Mouse (Mus musculus): Measurements from ENCODE around the gene Hist1h2bf. TPM values are rescaled to one million over a fixed set of nuclear protein-coding genes. Genes with fewer than 3 reads are reported as not detected.
"Not testable (repeated sequence)": the region's sequence is repeated elsewhere in the genome, so short reads cannot be mapped to it uniquely, and the experiment has no call there.

Hist1h2bf gene
- polyA plus RNA-seq, 1 experiment from 2014 or later, result 2.0 TPM

DNA sequence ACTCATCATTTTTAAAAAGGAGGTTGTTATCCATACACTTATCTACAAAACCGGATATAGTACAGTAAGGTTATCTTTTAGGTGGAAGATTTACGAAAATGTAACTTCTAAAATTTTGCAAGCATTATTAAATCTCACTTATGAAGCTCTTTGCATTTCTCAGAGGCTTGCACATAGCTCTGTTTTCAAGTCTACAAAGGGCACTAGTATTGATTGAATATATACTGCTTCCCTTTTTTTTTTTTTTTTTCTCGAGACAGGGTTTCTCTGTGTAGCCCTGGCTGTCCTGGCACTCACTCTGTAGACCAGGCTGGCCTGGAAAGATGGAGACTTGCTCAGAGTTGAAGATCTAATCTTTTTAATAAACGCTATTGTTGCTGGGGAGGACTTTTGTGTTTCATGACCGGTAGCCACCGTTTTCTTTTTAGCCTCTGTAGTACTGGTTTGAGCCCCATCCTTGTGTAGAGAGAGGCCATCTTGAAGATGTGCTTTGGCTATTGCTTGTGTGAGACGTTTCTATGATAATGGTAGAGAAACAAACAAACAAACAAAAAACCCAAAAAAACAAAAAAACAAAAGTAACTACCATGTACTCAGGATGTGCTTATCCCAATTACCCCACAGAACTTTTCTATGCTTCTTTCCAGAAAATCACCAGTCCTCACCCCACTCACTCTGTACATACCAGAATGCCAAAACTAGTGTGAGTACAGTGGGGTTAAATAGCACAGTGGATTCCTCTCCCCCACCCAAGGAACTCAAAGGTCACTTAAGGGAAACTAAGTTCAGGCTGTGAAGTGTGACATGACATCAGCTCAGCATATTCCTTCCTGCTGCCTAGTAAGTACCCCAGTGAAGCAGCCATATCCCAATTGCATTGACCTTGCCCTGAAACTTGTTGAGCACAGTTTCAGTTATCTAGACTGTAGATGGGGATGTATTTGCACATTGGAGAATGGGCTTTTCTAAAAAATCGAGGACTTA is 21.8 kb downstream of the Hist1h2bf start:
- H3K4me3 ChIP-seq, result peak overlapping the region; percentile 55; the same call in 1 of the 2 replicates
- no peak for ATAC-seq (ENCODE audit: insufficient number of reproducible peaks, low FRiP score)
- H3K4me2 ChIP-seq, result peak overlapping the region; percentile 77
- H3K36me3 ChIP-seq, result no peaks in the 10 kb centered on the region
- H3K9ac ChIP-seq, result peak overlapping the region; percentile 75; the same call in 1 of the 2 replicates
- WGBS, result 56% methylated on average over 8 of the region's 8 CpGs
- peaks cover 9% of the 10 kb centered on the region for H3K4me1 ChIP-seq (replicated peaks)
- H3K27me3 ChIP-seq (replicated peaks), result no peaks in the 10 kb centered on the region
- no peaks in the 10 kb centered on the region for H3K9me3 ChIP-seq (replicated peaks)
- peak overlapping the region; percentile 87 for H3K27ac ChIP-seq (ENCODE audit: poor library complexity, severe bottlenecking)

DNA sequence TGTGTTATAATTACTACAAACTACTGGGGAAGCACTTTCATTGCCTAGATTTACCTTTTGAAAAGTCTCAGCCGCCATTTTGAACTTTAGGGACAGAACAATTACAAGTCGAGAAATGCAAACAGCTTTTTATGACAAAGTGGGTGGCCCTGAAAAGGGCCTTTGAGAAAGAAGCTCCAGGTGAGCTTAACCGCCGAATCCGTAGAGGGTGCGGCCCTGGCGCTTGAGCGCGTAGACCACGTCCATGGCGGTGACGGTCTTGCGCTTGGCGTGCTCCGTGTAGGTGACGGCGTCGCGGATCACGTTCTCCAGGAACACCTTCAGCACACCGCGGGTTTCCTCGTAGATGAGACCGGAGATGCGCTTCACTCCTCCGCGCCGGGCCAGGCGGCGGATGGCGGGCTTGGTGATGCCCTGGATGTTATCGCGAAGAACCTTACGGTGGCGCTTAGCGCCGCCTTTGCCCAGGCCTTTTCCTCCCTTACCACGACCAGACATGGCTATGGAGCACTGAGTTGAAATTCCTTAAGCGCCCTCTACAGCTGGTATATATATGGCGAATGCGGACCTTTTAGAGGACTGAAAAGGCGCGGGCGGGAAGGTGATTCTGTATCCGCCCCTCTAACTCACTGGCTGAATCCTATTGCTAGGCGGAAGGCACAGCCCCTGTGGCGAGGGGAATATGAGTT is 22.7 kb downstream of the Hist1h2bf start, which contains the start of gene Hist1h4f:
Gene Hist1h4f (minus strand): TSS at position 503 of the 689 bp plus-strand sequence.
- H3K27me3 ChIP-seq (replicated peaks); H3K36me3 ChIP-seq; H3K9me3 ChIP-seq (replicated peaks); H3K4me1 ChIP-seq (replicated peaks): not testable (repeated sequence)
- WGBS, result under 1% methylated on average over 47 of the region's 47 CpGs
- Histone ChIP-seq H3K27ac (ENCODE audit: poor library complexity, severe bottlenecking) (peak within 1 kb of the TSS; percentile 87), H3K9ac (peak within 1 kb of the TSS; percentile 75), H3K4me2 (peak within 1 kb of the TSS; percentile 77), H3K4me3 (peak within 1 kb of the TSS; percentile 55)
- ATAC-seq (ENCODE audit: insufficient number of reproducible peaks, low FRiP score), result peak; percentile 86

DNA sequence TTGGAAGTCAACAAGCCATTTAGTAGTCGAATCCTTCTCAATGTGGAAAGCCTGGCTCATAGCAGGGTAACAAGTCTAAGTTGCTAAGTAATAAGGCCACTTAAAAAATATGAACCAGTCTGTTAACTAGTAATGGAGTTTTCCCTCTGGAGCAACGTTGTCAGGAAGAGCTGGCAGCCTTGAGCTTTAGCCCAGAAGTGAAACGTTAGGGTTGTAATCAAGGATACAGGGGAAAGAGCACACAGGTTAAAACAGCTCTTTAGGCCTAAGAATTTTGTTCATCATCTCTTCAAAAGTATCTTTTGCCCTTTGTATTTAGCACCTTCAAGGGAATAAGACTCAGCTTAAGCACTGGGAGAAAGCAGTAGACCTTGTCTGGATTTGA is 23.2 kb downstream of the Hist1h2bf start:
- Histone ChIP-seq H3K4me2 (peak overlapping the region; percentile 77), H3K27me3 (replicated peaks) (no peaks in the 10 kb centered on the region), H3K27ac (ENCODE audit: poor library complexity, severe bottlenecking) (peak overlapping the region; percentile 87), H3K36me3 (no peaks in the 10 kb centered on the region), H3K4me1 (replicated peaks) (peaks cover 6% of the 10 kb centered on the region), H3K9ac (peak overlapping the region; percentile 75), H3K9me3 (replicated peaks) (no peaks in the 10 kb centered on the region), H3K4me3 (peak overlapping the region; percentile 55)
- 6% methylated on average over 3 of the region's 3 CpGs for WGBS
- ATAC-seq (ENCODE audit: insufficient number of reproducible peaks, low FRiP score), result no peak

DNA sequence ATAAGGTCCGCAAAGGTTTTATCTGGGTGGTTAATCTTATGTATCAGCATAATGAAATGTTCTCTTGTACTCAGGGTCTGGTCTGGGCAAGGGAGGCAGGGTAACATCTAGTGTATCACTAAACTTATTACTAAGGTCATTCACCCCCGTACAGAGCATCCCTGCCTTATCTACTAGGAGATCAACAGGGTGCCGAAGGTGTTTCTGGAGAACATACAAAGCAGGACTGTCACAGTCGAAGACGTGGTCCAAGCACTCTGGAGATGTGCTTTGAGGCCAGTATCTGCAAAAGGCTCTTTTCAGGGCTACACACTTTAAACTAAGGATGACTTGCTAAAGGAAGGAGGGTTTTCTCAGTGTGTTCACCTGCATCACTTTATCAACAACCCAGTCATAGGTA is 27.3 kb downstream of the Hist1h2bf start:
- WGBS, result 71% methylated on average over 5 of the region's 5 CpGs
- no peak overlapping the region for H3K27ac ChIP-seq (ENCODE audit: poor library complexity, severe bottlenecking)

DNA sequence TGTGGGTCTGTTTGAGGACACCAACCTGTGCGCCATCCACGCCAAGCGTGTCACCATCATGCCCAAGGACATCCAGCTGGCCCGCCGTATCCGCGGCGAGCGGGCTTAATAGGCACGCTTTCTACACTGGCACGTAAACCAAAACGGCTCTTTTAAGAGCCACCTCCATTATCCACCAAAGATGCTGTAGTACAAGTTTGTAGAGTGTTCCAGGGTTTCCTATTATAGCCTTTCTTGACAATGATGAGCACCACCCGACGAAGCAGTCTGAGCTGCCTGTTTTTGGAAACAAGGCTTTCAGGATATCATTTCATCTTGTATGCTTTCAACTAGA is 29.2 kb downstream of the Hist1h2bf start:
- H3K27ac ChIP-seq (ENCODE audit: poor library complexity, severe bottlenecking), result peak overlapping the region; percentile 94
- H3K9me3 ChIP-seq (replicated peaks); H3K36me3 ChIP-seq; H3K27me3 ChIP-seq (replicated peaks); H3K4me1 ChIP-seq (replicated peaks): not testable (repeated sequence)
- H3K9ac ChIP-seq, result peak overlapping the region; percentile 74; the same call in 1 of the 2 replicates
- peak; percentile 42 for ATAC-seq (ENCODE audit: insufficient number of reproducible peaks, low FRiP score)
- H3K4me2 ChIP-seq, result peak overlapping the region; percentile 58
- under 1% methylated on average over 12 of the region's 14 CpGs for WGBS
- peak overlapping the region; percentile 57 for H3K4me3 ChIP-seq

More for the DNA sequence above, 27.3 kb downstream of the Hist1h2bf start:
- no peak overlapping the region for H3K4me3 ChIP-seq
- no peaks in the 10 kb centered on the region for H3K36me3 ChIP-seq
- H3K9me3 ChIP-seq (replicated peaks), result no peaks in the 10 kb centered on the region
- H3K9ac ChIP-seq, result no peak overlapping the region
- H3K4me2 ChIP-seq, result no peak overlapping the region
- H3K4me1 ChIP-seq (replicated peaks), result peaks cover 9% of the 10 kb centered on the region
- no peak for ATAC-seq (ENCODE audit: insufficient number of reproducible peaks, low FRiP score)
- no peaks in the 10 kb centered on the region for H3K27me3 ChIP-seq (replicated peaks)

DNA sequence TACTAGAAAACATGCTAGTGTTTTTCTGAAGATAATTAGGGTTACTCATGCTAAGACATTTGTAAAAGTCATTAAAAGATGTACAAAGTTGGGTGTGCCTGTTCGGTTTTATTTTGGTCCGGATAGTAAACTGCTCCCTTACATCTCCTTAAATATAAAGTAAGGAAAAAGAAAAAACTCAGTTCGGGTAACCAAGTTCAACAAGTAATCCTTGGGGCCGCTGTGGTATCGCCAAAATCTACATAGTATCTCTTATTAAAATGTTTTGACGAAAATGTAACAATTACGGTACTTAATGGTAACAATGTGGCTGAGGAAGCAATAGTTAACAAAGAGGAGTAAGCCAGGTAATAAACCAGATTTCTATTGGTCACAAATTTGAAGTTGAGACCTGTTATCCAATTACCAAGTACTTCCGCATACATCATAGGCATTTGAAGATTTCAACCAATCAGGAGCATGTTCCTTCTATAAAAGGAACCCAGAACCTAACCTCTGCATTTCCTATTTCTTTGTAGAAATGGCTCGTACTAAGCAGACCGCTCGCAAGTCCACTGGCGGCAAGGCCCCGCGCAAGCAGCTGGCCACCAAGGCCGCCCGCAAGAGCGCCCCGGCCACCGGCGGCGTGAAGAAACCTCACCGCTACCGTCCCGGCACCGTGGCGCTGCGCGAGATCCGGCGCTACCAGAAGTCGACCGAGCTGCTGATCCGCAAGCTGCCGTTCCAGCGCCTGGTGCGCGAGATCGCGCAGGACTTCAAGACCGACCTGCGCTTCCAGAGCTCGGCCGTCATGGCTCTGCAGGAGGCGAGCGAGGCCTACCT is 29.8 kb downstream of the Hist1h2bf start, which contains the start of gene Hist1h3f:
Gene Hist1h3f (plus strand): TSS at position 88 of the 822 bp plus-strand sequence.
- Histone ChIP-seq H3K9me3 (replicated peaks) (no peaks in the 10 kb centered on the region), H3K27me3 (replicated peaks) (no peaks in the 10 kb centered on the region), H3K27ac (ENCODE audit: poor library complexity, severe bottlenecking) (peak within 1 kb of the TSS; percentile 94), H3K36me3 (no peaks in the 10 kb centered on the region), H3K9ac (peak within 1 kb of the TSS; percentile 74), H3K4me3 (peak within 1 kb of the TSS; percentile 57), H3K4me1 (replicated peaks) (peaks cover 5% of the 10 kb centered on the region; the same call in 1 of the 2 replicates), H3K4me2 (peak within 1 kb of the TSS; percentile 82)
- peak; percentile 90 for ATAC-seq (ENCODE audit: insufficient number of reproducible peaks, low FRiP score)
- under 1% methylated on average over 26 of the region's 45 CpGs for WGBS

DNA sequence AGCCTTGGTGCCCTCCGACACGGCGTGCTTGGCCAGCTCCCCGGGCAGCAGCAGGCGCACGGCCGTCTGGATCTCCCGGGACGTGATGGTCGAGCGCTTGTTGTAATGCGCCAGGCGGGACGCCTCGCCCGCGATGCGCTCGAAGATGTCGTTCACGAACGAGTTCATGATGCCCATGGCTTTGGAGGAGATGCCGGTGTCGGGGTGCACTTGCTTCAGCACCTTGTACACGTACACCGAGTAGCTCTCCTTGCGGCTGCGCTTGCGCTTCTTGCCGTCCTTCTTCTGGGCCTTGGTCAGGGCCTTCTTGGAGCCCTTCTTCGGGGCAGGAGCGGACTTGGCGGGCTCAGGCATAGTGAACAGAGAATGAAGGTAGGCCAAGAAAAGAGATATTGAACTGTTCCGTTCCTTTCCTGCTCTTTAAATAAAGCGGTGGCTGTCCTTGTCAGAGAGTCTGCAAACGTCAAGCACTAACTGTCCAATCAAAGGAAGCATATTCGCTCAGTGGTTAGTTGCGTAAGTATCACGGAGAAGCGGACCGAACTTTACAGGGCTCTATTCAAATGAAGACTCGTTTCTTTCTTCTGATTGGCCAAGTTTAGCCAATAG is 30.9 kb downstream of the Hist1h2bf start, which contains the start of gene Hist1h2bh:
Gene Hist1h2bh (minus strand): TSS at position 394 of the 609 bp plus-strand sequence.
- H3K4me3 ChIP-seq, result peak within 1 kb of the TSS; percentile 57
- peak; percentile 93 for ATAC-seq (ENCODE audit: insufficient number of reproducible peaks, low FRiP score)

DNA sequence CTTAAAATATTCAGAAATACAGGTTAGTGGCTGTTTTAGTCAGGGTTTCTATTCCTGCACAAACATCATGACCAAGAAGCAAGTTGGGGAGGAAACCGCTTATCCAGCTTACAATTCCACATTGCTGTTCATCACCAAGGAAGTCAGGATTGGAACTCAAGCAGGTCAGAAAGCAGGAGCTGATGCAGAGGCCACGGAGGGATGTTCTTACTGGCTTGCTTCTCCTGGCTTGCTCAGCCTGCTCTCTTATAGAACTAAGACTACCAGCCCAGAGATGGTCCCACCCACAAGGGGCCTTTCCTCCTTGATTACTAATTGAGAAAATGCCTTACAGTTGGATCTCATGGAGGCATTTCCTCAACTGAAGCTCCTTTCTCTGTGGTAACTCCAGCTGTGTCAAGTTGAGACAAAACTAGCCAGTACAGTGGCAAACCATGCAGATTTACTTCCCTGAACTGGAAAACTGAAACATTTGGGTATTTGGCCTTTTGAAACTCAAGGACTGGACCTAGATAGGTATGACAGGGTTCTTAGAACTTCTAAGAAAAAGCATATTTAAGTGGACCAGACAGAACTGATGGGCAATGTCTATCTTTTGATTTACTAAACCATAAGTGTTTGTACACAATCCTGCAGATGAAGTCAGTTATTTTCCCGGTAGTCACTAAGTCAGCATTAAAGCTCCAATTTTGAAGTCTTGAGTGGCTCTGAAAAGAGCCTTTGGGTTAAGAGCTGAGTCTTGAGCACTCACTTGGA is 31.6 kb downstream of the Hist1h2bf start:
- not testable (repeated sequence) for ATAC-seq (ENCODE audit: insufficient number of reproducible peaks, low FRiP score); H3K27me3 ChIP-seq (replicated peaks); H3K4me1 ChIP-seq (replicated peaks); H3K9me3 ChIP-seq (replicated peaks); H3K36me3 ChIP-seq
- H3K27ac ChIP-seq (ENCODE audit: poor library complexity, severe bottlenecking), result peak overlapping the region; percentile 94
- 8% methylated on average over 3 of the region's 3 CpGs for WGBS
- H3K4me3 ChIP-seq, result peak overlapping the region; percentile 56
- H3K4me2 ChIP-seq, result peak overlapping the region; percentile 82
- H3K9ac ChIP-seq, result peak overlapping the region; percentile 71

More for the DNA sequence above, 30.9 kb downstream of the Hist1h2bf start, which contains the start of gene Hist1h2bh:
- WGBS, result 1% methylated on average over 42 of the region's 42 CpGs
- not testable (repeated sequence) for H3K9me3 ChIP-seq (replicated peaks); H3K27me3 ChIP-seq (replicated peaks); H3K4me1 ChIP-seq (replicated peaks); H3K36me3 ChIP-seq
- Histone ChIP-seq H3K4me2 (peak within 1 kb of the TSS; percentile 82), H3K9ac (peak within 1 kb of the TSS; percentile 71), H3K27ac (ENCODE audit: poor library complexity, severe bottlenecking) (peak within 1 kb of the TSS; percentile 94)

DNA sequence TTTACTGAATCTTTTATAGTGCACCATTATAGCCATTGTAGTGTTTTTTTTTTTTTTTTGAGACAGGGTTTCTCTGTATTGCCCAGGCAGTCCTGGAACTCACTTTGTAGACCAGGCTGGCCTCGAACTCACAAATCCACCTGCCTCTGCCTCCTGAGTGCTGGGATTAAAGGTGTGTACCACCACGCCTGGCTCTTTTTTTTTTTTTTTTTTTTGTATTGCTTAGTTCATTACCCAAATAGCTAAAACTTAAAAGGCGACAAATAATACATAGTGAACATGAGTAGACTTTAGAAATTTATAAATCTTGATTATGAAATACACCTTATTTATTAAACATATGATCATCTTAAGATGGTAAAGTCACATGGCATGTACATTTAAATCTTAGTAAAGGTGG is 32.5 kb downstream of the Hist1h2bf start:
- WGBS, result 78% methylated on average over 3 of the region's 3 CpGs
- Histone ChIP-seq H3K27ac (ENCODE audit: poor library complexity, severe bottlenecking) (no peak overlapping the region), H3K36me3 (no peaks in the 10 kb centered on the region), H3K27me3 (replicated peaks) (no peaks in the 10 kb centered on the region), H3K4me1 (replicated peaks) (peaks cover 10% of the 10 kb centered on the region), H3K4me2 (no peak overlapping the region), H3K9ac (no peak overlapping the region), H3K9me3 (replicated peaks) (no peaks in the 10 kb centered on the region), H3K4me3 (no peak overlapping the region)
- no peak for ATAC-seq (ENCODE audit: insufficient number of reproducible peaks, low FRiP score)

DNA sequence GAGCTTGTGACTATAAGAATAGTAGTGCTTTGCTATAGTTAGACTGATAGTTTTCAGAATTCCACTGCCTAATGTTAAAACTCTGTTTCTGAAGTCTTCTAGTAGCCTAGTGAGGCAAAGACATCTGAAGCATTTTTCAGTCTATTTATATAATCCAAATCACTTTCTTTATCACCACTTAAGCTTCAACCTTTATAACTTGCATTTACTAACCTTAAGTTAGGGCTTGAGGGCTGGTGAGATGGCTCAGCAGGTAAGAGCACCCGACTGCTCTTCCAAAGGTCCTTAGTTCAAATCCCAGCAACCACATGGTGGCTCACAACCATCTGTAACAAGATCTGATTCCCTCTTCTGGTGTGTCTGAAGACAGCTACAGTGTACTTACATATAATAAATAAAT is 34.2 kb downstream of the Hist1h2bf start:
- not testable (repeated sequence) for H3K4me2 ChIP-seq; ATAC-seq (ENCODE audit: insufficient number of reproducible peaks, low FRiP score); H3K27ac ChIP-seq (ENCODE audit: poor library complexity, severe bottlenecking); H3K9ac ChIP-seq; H3K36me3 ChIP-seq; H3K9me3 ChIP-seq (replicated peaks); H3K27me3 ChIP-seq (replicated peaks); H3K4me3 ChIP-seq
- WGBS, result 59% methylated on average over 1 of the region's 1 CpGs
- peaks cover 15% of the 10 kb centered on the region for H3K4me1 ChIP-seq (replicated peaks)

Measured in heart, embryonic 12.5 days (tissue).